Mouse (Mus musculus) right cerebral cortex, adult 18-20 months (tissue): Measurements from ENCODE around the gene Lmx1b.

Experiments
- DNase-seq: peaks from one replicate; pipeline ENCODE4 v3.0.0; 2022; ENCODE audit warnings: mixed read lengths

Lmx1b gene

DNA sequence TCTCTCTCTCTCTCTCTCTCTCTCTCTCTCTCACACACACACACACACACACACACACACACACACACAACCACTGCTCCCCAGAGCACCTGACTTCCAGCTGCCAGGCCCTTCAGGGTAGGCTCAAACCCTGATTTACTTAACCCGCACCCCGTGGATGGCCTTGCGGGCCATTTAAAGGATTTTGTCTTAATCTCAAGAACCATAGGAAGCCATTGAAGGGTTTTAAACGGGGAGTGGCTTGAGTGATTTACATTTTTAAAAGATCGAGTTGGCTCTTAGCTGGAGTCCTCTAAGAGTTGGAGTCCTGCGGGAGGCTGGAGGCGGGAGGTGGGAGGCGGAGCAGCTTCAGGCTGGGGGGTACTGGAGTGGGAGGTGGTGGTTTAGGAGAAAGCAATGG, 58.4 kb downstream of the Lmx1b start:
- DNase-seq, result no peak

GRCm38 (mm10) chr2:33581449-33581777, 58.9 kb downstream of the Lmx1b start:
- no peak for DNase-seq

DNA sequence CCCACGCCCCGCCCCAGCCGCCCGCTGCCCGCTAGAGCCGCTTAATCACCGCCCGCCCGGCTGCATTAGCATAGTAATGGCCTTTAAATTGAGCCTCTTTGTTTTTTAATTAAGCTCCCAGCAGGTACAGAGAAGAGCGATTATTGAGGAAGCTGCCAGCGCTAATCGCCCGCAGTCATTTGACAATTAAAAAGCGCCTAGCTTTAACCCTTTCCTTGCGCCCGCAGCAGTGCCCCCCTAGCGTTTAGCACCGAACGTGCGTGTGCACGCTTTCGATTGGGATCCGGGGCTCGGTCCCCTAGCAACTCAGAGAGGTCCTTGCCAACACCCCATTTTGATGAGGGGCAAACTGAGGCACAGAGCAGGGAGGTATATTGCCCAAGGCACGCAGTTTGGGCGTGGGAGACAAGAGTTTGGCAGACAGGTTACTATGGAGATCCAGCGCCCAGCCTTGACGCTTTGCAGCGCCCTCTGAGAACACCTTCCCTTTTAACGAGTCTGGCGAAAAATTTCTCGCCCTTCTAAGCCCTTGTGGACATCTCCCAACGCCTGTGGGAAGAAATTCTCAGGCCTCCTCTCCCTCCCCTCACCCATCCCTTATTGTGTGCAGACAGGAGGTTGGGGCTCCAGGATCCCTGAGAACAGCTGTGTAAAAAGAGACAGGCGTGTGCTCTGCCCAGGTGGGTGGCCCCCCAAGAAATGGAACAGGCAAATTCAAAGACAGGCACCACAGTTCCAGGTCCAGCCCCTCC, 59.4 kb downstream of the Lmx1b start:
- peak; percentile 34 for DNase-seq

DNA sequence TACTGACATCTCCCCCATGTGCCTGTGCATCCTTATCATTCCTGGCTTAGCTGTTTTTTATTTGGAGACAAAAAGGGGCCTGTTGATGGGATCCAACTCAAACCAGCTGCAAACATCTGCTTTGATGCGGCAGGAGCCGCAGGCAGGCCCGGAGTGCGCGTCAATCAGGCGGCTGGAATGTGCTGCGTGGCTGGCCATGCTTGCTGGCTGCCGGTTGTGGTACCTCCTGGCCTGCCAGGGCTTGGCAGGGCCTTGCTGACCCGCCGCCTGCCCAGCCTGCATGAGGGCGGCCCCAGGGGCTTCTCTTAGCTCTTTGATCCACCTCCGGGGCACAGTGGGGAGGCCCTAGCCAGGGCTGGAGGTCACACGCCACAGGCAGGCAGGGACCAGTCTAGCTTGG, 64.9 kb downstream of the Lmx1b start:
- no peak for DNase-seq

- DNase-seq, result no peak
Measured at GRCm38 (mm10) chr2:33573075-33573474, 67.2 kb downstream of the Lmx1b start.

GRCm38 (mm10) chr2:33571219-33571824, 69.0 kb downstream of the Lmx1b start:
- no peak for DNase-seq

- DNase-seq, result no peak
Measured at GRCm38 (mm10) chr2:33569698-33570097, 70.6 kb downstream of the Lmx1b start.

DNA sequence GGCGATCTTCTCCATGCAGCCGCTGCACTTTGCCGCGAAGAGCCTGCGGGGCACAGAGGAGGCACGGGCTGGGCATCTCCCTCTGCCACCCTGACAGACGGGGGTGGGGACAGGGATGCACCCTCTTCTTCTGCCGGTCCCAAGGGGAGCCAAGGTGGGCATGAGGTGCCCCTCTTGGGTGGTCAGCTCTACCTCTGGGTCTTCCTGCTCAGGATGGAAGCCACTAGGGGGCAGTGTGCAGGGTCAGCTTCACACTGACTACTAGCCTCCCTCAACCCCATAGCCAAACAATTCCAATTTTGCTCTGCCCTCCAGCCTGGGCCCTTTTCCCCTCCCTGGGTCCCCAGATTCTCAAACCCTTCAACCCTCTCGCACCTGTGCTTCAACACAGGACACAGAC, 71.1 kb downstream of the Lmx1b start:
- no peak for DNase-seq

DNA sequence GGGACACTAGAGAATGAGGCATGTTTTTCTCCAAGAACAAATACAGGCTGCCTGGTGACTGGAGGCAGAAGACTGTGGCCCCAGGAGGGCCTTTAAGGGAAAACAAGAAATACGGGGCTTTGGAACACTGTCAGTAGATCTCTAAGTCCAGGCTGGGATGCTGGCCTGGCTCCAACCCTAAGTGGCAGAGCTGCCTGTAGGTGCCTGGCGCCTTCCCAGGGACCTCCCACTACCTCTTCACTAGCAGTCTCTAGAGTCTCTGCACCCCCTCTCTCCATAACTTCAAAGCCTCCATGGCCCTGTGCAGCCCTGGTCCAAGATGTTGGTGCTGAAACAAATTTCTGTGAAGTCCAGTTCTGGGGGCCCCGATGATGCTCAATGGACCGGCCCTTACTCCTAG, 74.4 kb downstream of the Lmx1b start:
- DNase-seq, result peak; percentile 35

- no peak for DNase-seq
Measured at GRCm38 (mm10) chr2:33564748-33565147, 75.6 kb downstream of the Lmx1b start.

DNA sequence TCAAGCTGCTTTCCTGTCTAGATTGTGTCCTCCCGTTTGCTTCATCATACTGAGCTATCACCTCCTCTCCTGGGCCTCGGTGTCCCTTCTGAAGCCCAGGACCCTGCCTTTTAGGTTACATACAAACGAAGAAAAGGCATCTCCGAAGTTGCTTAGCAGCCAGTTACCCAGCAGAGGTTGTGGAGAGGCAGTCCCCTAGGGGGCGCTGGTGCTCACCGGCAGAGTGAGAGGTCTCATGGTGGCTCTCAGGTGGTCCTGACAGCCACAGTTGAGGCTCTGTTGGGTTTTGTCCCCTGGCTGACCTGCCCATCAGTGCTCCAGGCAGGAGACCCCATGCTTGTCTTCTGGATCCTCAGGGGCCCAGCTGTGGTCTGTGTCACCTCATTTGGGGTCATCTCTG, 80.6 kb downstream of the Lmx1b start:
- DNase-seq, result peak; percentile 51

GRCm38 (mm10) chr2:33559334-33559733, 81.0 kb downstream of the Lmx1b start:
- no peak for DNase-seq

DNA sequence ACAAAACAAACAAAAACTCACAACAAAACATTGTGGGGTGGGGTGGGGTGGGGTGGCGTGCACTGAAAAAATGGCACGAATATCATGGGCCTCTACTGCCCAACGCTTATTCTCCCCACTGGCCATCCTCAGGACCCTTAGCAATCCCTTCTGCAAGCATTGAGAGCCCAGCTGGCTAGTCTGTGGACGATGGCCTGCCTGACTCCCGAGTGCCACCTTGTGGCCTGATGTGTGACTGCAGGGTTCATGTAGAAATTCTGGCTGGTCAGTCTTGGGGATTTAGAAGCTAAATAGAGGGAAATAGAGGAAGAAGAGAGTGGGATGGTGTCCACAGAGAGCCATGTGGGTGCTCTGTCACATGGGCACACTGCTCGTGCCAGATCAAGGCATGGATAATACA, 82.1 kb downstream of the Lmx1b start:
- peak; percentile 73 for DNase-seq

DNA sequence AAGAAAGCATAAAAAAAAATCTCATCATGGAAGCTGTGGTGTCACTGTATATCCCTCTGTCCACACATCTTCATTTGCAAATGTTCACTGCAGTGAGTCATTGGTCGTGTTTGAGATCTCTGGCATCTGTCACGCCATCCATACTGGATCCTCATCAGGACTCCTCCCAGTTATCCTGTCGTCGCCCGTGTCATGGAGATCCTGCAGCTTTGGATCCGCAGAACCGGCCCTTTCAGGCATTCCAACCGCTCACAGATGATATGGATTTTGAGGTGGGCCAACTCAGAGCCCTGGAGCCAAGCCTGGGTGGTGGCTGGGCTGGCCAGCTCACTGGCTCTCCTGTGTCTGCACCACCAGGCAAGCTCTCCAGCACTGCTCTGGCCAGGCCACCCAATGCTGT, 84.7 kb downstream of the Lmx1b start:
- no peak for DNase-seq

- no peak for DNase-seq
Measured at GRCm38 (mm10) chr2:33552672-33553071, 87.6 kb downstream of the Lmx1b start.

DNA sequence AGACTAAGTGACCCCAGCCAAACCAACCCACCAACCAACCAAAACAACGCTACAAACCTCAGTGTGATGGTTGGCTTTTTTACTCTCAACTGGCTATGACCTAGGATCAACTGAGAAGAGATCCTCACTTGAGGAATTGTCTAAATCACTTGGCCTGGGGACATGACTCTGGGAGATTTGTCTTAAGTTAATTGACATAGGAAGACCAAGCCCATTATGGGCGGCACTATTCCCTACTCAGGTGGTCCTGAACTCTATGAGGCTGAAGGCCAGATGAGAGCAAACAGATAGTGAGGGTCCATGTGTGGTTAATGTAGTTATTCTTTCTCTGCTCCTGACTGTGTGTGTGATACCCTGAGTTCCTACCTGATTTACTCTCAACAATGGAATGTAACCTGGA, 92.7 kb downstream of the Lmx1b start:
- DNase-seq, result no peak

GRCm38 (mm10) chr2:33546879-33547278, 93.4 kb downstream of the Lmx1b start:
- peak; percentile 96 for DNase-seq

GRCm38 (mm10) chr2:33546051-33546450, 94.3 kb downstream of the Lmx1b start:
- DNase-seq, result no peak

GRCm38 (mm10) chr2:33544781-33545566, 95.3 kb downstream of the Lmx1b start:
- peak; percentile 34 for DNase-seq

DNA sequence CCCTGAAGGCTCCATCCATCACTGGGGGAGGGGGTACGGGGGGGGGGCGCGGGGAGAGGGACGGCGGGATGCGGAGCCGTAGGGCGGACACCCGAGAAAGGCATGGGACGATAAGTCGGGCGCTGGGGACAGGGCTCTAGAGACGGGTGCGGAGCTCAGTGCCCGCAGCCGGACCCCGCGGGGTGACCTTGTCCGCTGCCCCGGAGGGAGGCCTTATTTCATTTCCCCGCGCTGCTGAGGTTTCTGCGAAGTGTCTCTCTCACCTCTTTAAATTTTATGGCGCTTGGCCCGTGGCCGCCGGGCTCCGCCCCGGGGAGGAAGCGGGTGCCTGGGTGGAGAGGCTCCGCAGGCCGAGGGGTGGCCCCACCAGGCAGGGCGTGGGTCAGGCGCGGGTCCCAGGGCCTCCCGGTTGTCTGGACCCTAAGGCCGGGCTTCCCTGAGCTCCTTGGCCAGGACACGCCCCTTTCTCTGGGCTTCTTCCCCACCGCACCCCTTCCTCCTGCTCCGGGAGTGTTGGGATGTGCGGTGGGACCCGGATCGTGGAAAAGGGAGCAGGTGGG, 96.0 kb downstream of the Lmx1b start:
- peak; percentile 21 for DNase-seq

DNA sequence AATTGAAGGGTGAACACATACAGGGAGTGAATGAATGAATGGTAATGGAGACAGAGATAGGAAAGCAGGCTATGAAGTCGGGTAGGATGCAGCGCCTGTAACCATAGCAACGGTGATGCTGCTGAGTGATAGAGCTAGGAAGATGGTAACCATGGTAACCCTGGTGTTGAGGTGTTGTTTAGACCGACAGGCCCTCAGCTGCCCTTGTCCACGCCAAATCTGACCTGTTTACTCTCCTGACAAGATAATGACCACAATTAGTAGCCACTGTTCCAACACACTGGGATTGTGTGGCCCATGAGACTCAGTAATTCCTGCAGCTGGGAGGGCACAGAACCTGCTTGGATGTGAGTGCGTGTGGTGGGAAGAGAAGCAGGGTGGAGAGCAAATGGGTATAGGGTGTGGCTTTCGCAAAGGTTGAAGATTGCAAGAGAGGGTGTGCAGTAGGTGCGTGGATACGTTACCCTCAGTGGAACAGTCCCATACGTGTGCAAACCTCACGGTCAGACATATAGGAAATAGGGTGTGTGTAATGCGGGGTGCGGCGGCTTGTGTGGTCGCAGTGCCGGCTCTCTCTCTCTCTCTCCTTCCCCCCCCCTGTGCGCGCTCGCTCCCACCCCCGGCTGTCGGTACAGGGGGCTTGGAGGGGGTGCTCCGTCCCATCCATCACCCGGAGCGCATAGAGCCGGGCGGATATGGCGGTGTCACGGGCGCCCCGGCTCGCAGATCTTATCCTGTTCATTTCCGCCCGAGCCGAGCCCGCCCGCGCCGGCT, 96.7 kb downstream of the Lmx1b start:
- DNase-seq, result peak; percentile 89

DNA sequence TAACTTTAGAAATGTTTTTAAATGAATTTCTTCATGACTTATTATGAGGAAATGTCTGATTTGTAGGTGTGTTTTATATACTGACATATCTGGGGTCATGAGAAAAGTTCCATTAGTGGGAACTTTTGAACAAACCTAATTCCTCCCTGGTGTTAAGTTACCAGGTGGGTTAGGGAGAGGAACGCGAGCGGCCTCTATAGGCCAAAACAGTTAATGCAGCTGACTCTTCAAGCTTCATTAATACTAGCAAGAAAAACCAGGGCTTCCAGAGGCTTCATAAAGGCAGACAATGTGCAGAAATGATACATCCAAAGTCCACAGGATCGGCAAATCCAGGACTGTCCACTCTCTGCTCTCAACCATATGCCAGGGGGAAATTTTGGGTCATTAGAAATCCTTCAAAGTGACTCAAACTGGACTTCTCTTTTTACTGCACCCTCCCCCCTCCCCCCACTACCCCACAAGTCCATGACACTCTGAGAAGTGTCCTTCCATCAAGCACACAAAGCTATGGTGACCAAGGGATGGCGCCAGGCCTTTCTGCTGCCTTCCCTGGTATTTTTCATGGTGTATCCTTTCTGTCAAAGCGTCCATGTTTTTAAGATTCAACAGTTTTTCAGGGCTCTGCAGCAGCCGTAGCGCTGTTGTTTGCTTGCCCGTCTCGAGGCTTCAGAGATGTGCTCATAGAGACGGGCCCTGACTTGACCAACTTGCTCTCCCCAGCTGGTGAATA, 97.4 kb downstream of the Lmx1b start:
- peak; percentile 75 for DNase-seq
